Mouse (Mus musculus): ENCODE measurements around the gene Endou. TPM values are rescaled to one million over a fixed set of nuclear protein-coding genes. Genes with fewer than 3 reads are reported as not detected.

Gene Endou
- total RNA-seq, 2 experiments from 2014 or later = 0.13 to 0.22 TPM

DNA sequence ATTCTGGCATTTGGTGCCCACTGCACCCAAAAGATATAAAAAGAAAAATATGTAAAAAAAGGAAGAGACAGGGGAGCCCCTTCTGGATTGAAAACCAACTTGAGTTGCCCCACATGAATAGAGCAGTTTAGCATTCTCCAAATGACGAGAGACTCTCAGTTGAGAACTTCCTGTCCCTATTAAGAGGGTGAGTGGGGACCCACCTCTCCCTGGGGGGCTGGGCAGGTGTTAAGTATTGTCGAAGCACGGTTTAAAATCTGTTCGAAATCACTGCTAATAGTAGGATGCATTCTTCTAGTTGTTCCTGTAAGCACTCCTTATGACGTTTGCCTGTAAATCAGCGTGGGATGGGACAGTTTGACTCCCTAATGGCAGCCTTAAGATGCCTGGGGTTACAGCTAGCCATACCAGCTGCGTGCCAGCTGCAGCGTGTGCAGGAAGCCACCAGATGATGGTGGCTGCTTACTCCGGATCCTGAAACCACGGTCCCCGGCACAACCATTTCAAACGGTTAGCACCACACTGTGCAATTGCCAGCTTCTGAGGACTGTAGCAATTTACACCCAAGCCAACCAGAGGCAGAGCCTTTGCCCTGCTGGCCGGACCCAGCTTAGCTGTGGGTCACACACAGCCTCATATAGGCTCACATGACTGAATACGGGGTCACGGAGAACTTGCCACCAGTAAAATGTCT, 10.0 kb downstream of the Endou start:
- Histone ChIP-seq H3K4me3 (no peak overlapping the region), H3K27ac (peak overlapping the region; percentile 82)
- no peak for DNase-seq
- no peak for TF ChIP-seq CTCF (IDR thresholded peaks at IDR 0.05)
- intact Hi-C loops (cut with DNase I) = loop anchor here (2.0 kb wide), 1 partner anchor 42 kb away; no protein-coding TSS in a partner anchor

DNA sequence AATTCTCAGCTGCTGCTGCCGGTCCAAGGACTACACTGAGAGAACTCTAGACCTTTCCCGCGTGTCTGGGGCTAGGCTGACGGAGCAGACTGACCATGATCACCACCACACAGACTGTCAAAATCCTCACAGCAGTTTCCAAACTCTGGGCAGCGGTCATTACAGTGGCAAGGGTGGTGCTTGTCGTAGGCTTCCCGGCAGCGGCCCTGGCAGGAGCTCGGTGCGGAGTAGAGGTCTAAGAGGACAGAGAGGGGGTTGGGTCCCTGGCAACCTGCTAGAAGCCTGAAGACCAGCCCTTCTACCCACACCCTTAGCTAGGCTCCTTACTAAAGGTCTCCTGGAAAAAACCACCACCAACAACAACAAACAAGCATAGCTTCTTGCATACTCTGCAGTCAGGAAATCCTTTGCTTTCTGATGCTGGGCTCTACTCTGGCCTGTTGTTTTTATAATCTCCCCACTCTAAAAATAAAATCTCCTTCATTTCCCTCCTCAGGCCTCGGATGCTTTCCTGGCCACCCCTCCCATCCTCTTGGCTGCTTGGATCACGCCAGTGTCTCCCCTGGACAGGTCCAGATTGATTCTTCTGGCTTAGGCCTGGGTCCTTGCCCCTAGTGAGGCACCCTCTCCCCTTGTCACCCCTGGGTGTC, 11.0 kb downstream of the Endou start:
- peak overlapping the region; percentile 82 for H3K27ac ChIP-seq
- peak overlapping the region; percentile 47 for H3K4me3 ChIP-seq
- intact Hi-C loops (cut with DNase I) = loop anchor here (2.0 kb wide), 1 partner anchor 43 kb away; no protein-coding TSS in a partner anchor
- TF ChIP-seq CTCF (IDR thresholded peaks at IDR 0.05) = no peak
- DNase-seq = no peak

DNA sequence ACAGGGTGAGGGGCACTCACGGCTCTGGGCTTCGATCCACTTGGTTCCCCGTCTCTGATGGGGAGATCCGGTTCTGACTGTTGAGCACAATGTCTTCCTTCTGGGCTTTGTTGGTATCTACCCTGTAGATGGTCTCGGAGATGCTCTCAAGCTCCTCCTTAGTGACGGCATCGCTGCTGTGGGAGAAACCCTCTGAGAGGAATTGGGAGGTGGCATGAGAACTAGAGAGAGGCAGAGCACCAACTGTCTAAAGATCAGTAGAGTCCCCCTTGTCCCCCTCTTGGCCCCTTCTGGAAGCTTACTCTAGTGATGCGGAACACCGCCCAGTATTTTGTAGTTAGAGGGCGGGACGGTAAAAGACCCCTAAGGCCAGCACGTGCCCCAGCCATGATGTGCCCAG, 11.6 kb downstream of the Endou start:
- no peak for TF ChIP-seq CTCF (IDR thresholded peaks at IDR 0.05)
- Histone ChIP-seq H3K27ac (peak overlapping the region; percentile 82), H3K4me3 (peak overlapping the region; percentile 47)
- intact Hi-C loops (cut with DNase I) = loop anchor here (5.0 kb wide), 1 partner anchor 233 kb away; no protein-coding TSS in a partner anchor
- no peak for DNase-seq

DNA sequence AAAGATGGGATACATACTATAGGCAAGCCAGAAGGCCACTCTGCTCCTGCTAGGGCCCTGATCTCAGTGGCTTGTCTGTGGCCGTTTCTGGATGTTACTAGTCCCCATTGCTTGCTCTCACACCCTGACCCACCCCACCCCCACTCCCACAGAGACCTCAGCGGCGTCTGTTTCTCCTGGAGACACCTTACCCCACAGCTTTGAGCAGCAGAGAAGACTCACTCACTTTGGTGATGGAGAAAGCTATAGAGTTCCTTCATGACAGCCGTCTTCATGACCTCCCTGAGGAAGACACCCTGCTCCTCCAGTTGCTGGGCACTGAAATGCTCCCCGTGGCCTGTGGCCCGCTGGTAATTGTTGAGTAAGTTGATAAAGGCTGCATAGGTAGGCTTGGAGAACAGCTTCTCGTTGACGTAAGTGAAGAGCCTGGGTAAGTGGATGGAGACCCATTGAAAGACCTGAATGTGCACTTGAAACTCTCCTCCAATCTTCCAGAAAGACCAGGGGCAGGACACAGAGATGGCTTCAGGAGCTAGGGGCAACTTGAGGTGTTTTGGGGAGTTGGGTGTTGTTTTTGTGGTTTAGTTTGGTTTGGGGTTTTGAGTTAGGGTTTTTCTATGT, 12.5 kb downstream of the Endou start:
- intact Hi-C loops (cut with DNase I) = loop anchor here (1.0 to 5.0 kb wide), 2 partner anchors 58 to 234 kb away; no protein-coding TSS in a partner anchor
- no peak for DNase-seq
- TF ChIP-seq CTCF (IDR thresholded peaks at IDR 0.05) = no peak
- Histone ChIP-seq H3K4me3 (no peak overlapping the region; the same call in 1 of the 2 replicates), H3K27ac (peak overlapping the region; percentile 82)

DNA sequence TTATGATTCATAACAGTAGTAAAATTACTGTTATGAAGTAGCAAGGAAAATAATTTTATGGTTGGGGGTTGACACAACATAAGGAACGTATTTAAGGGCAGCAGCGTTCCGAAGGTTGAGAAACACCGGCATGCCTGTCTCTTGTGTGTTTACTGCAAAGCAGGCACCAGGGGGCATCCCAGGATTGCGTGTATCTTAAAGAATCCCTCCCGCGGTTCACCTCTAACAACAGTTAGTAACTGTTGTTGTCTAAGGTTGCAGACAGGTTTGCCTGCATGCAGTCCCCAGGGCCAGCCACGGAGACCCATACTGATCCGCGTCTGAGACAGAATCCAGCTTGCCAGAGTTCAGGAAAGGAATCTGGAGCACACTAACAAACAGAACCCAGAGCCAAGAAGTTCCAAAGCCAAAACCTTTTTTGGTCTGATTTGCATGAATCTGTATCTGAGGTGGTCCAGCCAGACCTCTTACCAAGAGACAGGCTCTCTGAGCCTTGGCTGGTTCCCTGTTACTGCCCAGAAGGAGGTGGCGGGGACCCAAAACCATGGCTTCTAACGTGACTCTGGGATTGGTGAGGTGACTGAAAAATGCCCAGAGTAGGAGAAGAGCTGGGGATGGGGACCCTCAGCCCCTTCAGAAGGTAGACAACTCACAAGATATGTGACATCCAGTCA, 13.1 kb downstream of the Endou start:
- Histone ChIP-seq H3K27ac (peak overlapping the region; percentile 71), H3K4me3 (peak overlapping the region; percentile 27)
- TF ChIP-seq CTCF (IDR thresholded peaks at IDR 0.05) = peak; percentile 90
- intact Hi-C loops (cut with DNase I) = loop anchor here (1.0 to 5.0 kb wide), 3 partner anchors 58 to 234 kb away; no protein-coding TSS in a partner anchor
- DNase-seq = peak; percentile 70

DNA sequence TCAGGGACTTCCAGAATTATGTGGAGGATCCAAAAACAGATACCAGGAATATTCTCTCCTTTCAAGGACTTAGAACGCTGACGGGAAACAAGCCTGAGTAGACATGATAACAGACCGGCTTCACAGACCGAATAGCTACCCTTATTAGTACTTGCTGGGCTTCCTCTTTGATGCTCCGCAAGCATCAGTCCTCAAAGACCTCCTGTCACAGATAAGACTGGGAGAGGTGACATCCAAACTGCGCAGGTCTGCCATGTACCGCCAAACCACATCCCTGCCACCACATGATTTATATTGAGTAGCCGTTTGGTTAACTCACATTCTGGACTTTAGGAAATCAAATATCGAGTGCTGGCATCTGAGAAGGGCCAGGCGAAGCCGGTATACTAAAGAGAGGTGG, 14.4 kb downstream of the Endou start:
- no peak for DNase-seq
- Histone ChIP-seq H3K27ac (no peak overlapping the region), H3K4me3 (no peak overlapping the region)
- intact Hi-C loops (cut with DNase I) = loop anchor here (2.0 to 5.0 kb wide), 2 partner anchors 134 to 236 kb away; no protein-coding TSS in a partner anchor
- TF ChIP-seq CTCF (IDR thresholded peaks at IDR 0.05) = no peak

DNA sequence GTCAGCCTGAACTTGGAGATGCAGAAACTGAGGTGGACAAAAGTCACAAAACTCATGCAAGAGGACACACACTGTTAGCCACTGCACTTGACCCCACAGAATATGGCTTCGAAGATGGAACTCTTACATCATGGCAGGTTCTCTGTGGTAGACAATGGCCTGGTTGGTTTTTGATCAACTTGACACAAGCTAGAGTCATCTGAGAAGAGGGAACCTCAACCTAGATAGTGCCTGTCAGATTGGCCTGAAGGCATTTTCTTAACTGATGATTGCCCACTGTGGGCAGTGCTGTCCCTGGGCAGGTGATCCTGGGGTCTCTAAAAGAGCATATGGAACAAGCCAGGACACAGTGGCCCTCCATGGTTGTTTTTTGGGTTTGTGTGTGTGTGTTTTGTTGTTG, 15.4 kb downstream of the Endou start:
- no peak for TF ChIP-seq CTCF (IDR thresholded peaks at IDR 0.05)
- intact Hi-C loops (cut with DNase I) = loop anchor here (2.0 to 5.0 kb wide), 2 partner anchors 135 to 237 kb away; no protein-coding TSS in a partner anchor
- Histone ChIP-seq H3K27ac (no peak overlapping the region), H3K4me3 (no peak overlapping the region)
- DNase-seq = no peak

DNA sequence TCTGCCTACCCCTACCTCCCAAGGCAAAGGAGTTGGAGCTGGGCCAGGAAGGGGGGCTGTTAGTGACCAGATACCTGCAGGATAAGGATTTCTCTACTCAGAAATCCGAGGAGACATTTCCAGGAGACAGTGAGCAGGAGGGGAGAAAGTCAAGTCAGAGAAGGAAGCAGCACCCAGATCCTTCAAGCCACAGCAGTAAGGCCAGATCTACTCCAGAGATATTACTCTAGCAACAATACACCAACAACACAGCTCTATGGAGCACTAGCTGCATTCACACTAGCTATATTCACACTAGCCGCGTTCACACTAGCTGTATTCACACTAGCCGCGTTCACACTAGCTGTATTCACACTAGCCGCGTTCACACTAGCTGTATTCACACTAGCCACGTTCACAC, 16.1 kb downstream of the Endou start:
- Histone ChIP-seq H3K27ac (no peak overlapping the region), H3K4me3 (no peak overlapping the region)
- DNase-seq = no peak
- TF ChIP-seq CTCF (IDR thresholded peaks at IDR 0.05) = no peak
- intact Hi-C loops (cut with DNase I) = loop anchor here (5.0 kb wide), 1 partner anchor 237 kb away; no protein-coding TSS in a partner anchor

DNA sequence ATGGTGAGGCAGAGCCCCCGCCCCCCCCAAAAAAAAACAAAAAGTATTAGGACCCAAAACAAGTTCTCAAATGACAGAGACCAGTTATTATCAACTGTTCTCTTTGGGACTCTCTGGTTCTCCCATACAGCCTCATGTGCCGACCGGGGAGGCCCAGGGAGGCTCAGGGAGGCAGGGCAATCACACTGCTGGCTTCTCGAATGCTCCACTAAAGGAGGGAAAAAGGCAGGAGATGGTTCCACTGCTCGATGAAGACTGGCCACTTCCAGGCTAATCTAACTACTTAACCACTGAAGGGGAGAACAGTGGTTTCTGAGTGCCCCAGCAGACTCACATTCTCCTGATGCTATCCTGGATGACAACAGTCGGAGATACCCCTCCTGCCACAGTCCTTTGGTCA, 18.6 kb downstream of the Endou start:
- no peak for DNase-seq
- intact Hi-C loops (cut with DNase I) = no loop called here

DNA sequence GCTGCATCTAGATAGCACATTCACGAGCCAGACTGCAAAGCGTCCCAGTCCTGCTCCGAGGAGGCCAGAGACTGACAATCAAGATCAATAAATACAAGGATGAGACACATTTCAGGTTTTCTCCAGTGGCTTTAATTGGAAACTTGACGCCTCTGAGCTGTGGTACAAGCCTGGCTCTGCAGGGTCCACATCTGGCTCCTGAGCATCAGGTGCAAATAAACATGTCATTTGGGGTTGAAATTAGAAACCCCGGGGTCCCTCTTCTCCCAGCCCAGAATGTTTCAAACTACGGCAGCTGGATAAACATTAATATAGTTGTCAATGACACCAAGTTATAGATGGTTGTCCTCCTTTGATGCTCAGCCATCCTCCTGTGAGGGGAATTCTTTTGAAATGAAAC, 20.2 kb downstream of the Endou start:
- H3K4me3 ChIP-seq = no peak overlapping the region
- no peak for DNase-seq
- TF ChIP-seq CTCF (IDR thresholded peaks at IDR 0.05) = no peak
- no peak overlapping the region for H3K27ac ChIP-seq
- intact Hi-C loops (cut with DNase I) = no loop called here

More for the DNA sequence above, 18.6 kb downstream of the Endou start:
- H3K27ac ChIP-seq = no peak overlapping the region
- no peak for TF ChIP-seq CTCF (IDR thresholded peaks at IDR 0.05)
- H3K4me3 ChIP-seq = no peak overlapping the region

DNA sequence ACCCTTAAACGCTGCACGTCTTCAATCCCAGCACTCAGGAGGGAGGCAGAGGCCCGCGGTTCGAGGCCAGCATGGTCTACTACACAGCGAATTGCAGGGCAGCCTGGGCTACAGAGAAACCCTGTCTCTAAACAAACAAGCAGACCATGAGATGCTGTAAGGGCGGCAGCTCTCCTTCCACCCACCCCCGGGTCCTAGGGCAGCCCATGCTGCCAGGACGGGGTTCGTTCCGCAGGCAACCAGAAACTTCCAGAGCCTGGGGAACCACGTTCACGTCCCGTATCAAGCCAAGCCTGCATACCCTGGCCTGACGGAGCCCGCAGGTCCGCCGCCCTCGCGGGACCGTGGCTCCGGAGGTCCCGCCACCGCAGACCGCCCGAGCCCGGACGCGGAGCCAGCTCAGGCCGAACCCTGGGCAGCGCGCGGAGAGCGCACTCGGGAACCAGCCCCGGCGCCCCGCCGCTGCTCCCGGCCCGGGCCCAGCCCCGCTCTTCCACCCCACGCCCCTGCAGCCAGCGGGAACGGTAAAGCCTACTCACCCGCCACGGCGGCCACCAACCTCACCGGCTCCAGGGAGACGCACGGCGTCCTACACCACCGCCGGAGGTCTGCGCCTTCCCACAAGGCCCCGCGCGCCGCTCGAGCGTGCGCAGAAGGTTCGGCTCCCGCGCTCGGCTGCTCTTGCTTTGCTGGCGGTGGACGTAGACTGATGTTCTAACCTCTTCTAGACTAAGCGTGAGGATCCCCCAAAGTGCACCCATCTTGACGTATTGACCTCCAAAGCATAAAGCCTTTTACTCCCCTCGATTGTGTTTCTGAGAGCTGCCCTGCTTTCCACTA, 25.7 kb downstream of the Endou start, which contains the start of gene Rpap3:
Gene Rpap3, minus strand, starts transcription at position 615 of the 840 bp plus-strand sequence.
- H3K27ac ChIP-seq = peak within 1 kb of the TSS; percentile 83
- intact Hi-C loops (cut with DNase I) = no loop called here
- TF ChIP-seq CTCF (IDR thresholded peaks at IDR 0.05) = no peak
- peak; percentile 92 for DNase-seq
- H3K4me3 ChIP-seq = peak within 1 kb of the TSS; percentile 97

All from gastrocnemius, adult 2 months (tissue).